Mouse (Mus musculus): ENCODE results near the gene Rnf135.

DNA sequence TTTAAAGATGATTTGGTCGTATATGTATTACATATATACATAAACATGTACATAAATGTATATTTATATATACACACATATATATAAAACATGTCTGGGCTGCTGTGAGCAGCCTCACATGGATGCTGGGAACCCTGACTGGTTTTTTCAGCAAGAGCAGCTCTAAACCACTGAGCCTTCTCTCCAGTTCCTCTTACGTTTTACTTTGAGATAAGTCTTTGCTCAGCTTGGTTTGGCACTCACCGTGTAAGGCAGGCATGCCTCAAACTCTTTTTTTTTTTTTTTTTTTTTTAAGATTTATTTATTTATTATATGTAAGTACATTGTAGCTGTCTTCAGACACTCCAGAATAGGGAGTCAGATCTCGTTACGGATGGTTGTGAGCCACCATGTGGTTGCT lies 33.1 kb upstream of the Rnf135 start:
- TF ChIP-seq CTCF (IDR thresholded peaks at IDR 0.05; ENCODE audit: low read depth, low read length) = no peak
- TF ChIP-seq POLR2A (IDR thresholded peaks at IDR 0.05; ENCODE audit: borderline replicate concordance, low read depth, low read length) = no peak
